Mouse (Mus musculus): ENCODE measurements around the gene Cd70.

Cd70 gene

GRCm38 (mm10) chr17:57148994-57149803 is at the start of gene Cd70:
Gene Cd70 (minus strand): TSS chr17:57149777.
- peak; percentile 11 for DNase-seq

DNA sequence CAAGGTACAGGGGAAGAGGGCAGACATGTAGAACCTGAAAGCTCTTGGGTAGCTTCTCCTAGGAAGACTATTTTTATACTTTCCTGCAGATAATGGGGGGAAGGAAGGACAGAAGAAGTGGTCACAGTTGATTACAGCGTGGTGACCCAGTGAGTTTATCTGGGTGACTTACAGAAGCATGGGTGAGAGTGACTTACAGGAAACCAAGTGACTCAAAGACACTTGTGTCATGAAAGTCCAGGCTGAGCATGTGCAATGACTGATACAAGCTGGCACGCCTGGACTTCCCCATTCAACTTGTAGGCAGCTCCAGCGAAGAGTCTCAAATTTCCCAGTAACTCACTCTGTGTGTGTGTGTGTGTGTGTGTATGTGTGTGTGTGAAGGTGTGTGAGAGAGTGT is 48.7 kb upstream of the Cd70 start:
- no peak for DNase-seq

- DNase-seq: no peak
These were observed 45.9 kb upstream of the Cd70 start for GRCm38 (mm10) chr17:57195326-57196010.

DNA sequence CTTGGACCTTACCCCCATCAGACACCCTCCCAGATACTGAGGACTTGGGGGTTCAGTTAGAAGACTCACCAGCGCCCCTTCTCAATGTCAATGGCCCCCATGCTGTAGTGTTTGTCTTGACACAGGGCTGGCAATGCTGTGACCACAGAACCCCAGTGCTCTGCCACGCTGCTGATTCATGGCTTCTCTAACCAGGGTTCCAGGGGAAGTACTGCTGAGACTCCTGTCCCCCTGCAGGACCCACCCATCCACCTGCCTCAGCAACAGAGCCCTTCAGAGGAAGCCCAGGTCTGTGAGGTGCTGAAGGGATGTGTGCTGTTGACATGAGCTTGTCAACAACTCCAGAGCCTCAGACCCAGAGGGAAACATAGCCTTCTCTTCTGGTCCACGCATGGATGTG is 45.2 kb upstream of the Cd70 start:
- DNase-seq: no peak

- DNase-seq: no peak
These were observed 44.5 kb upstream of the Cd70 start, which contains the start of gene Tnfsf14 for GRCm38 (mm10) chr17:57194041-57194507. Gene Tnfsf14 (minus strand): TSS chr17:57194177.

GRCm38 (mm10) chr17:57188510-57189192 is 39.1 kb upstream of the Cd70 start:
- DNase-seq: no peak

- DNase-seq: no peak
These were observed 36.1 kb upstream of the Cd70 start for GRCm38 (mm10) chr17:57185641-57186040.

DNA sequence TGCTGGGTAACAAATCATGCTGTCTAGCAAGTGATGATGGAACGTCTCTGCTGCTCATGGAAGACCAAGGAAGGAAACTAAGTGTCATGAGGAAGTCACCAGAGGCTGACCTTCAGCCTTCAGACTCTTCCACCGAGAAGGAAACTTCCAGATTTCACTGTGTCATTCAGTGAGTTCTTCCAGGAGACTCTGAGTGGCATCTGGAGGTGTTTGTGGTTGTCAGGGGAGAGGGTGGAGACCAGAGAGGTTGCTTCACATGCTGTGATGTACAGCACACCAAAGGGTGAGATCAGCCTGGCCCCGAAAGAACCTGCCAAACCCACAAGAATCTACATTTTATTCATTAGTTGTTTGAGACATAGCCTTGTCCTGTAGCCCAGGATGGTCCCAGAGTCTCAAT is 33.3 kb upstream of the Cd70 start:
- DNase-seq: no peak

- no peak for DNase-seq
These were observed 30.8 kb upstream of the Cd70 start for GRCm38 (mm10) chr17:57180363-57180762.

GRCm38 (mm10) chr17:57173351-57173750 is 23.8 kb upstream of the Cd70 start:
- DNase-seq: no peak

DNA sequence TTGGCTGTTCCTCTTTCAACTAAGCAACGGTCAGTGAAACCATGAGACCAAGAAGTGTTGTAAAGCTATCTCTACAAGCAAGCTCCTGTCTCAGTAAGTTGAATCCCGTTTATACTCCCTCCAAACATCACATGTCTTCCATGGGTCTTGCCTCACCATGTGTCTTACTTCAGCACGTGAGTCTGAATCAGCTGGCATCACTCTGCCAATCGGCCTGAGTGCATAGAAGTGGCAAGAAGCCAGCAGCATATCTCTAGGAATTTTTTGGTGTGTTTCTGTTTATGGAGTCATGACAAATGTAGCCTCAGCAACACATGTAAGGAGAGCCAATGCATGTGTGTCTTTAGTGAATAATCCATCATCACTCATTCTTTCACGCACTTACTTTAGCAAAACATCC is 22.8 kb upstream of the Cd70 start:
- DNase-seq: no peak

- no peak for DNase-seq
These were observed 21.2 kb upstream of the Cd70 start for GRCm38 (mm10) chr17:57170616-57171260.

DNA sequence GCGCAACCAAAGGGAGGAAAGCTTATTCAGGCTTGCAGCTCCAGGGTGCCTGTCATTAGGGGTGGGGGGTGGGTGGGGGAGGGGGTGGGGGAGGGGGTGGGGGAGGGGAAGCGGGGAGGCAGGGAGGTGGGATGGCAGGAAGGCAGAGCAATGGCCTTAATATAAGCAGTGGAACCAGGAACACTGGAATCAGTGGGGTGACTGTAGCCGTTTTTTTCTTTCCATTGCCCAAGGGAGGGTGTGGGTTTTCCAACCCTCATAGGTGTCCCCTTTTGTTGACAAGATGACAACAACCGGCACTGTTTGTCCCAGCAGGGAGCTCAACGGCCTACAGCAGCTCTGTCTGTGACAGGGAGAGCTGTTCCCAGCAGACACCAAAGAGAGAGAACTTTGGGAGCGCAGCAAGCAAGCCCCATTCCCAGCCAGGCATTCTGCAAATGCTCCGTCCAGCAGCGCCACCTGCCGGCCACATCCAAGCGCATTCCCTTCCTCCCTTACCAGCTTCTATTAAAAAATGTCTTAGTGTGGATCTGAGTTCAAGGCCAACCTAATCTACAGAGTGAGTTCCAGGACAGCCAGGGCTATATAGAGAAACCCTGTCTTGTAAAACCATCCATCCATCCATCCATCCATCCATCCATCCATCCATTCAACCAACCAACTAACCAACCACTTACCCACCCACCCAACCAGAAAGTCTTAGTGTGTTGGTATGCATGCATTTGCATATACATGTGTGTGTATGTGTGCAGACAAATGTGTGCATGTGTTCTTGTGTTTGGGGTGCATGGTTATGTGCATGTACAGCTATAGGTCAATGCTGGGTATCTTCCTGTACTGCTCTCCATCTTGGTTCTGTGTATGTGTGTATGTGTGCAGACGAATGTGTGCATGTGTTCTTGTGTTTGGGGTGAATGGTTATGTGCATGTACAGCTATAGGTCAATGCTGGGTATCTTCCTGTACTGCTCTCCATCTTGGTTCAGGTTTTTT is 17.5 kb upstream of the Cd70 start:
- DNase-seq: peak; percentile 97

- DNase-seq: no peak
These were observed 4.2 kb upstream of the Cd70 start for GRCm38 (mm10) chr17:57153787-57154186.

- no peak for DNase-seq
These were observed 3.4 kb upstream of the Cd70 start for GRCm38 (mm10) chr17:57153006-57153405.

- DNase-seq: no peak
These were observed 1.2 kb downstream of the Cd70 start for GRCm38 (mm10) chr17:57148343-57148742.

DNA sequence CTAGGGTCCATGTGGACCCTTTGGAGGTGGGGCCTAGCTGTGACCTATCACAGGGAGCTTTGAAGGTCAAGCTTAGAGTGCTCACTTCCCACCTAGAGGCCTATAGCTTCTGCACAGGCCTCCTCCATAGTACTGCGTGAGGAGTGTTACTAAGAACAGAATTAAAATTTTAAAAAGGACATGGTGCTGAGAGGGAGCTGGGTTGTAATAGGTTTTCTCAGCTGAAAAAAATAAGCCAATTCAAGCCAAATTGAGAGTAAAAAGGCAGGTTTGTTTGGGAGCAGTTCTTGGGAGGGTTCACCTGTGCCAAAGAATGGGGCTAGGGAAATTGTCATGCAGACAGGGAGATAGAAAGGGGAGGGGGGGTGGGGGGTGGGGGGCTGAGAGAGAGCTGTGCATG is 4.5 kb downstream of the Cd70 start:
- no peak for DNase-seq

- DNase-seq: no peak
These were observed 5.9 kb downstream of the Cd70 start for GRCm38 (mm10) chr17:57143704-57144103.

GRCm38 (mm10) chr17:57139708-57140107 is 9.9 kb downstream of the Cd70 start:
- no peak for DNase-seq

DNA sequence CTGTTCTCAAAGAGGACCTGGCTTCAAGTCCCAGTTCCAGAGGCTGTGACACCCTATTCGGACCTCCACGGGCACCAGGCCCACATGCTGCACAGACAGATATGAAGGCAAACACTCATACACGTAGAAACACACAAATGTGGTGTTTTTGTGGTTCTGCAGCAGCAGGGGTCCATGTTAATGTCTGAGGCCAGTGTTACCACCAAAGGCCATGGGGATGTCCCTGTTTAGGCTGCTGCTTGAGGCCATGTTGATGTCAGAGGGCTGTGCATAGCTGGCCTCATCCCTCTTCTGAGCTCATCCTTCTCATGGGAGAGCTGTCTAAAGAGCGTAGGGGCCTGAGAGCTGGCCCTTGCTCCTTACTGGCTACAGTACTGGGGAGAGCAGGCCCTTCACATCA is 10.9 kb downstream of the Cd70 start:
- no peak for DNase-seq

DNA sequence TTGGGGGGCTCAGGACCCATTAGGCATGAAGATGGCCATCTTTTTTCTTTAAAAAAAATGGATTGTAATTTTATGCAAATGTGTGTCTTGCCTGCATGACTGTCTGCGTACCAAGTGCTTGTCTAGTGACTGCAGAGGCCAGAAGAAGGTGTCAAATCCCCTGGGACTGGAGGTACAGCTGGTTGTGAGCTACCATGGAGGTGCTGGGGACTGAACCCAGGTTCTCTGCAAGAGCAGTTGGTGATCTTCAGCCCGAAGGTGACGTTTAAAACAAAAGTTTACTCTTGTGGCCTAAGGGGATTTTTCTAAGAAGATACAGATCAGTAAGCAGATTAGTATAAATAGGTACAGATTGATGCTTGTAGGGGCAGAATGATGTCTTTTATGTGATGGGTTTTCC is 13.9 kb downstream of the Cd70 start:
- no peak for DNase-seq

- DNase-seq: no peak
These were observed 14.9 kb downstream of the Cd70 start for GRCm38 (mm10) chr17:57134693-57135092.
